Mouse (Mus musculus): Measurements from ENCODE around the gene Smarcd1.

The Smarcd1 gene

GRCm38 (mm10) chr15:99729056-99729783, 27.3 kb downstream of the Smarcd1 start:
- no peak for TF ChIP-seq GATA4 (IDR thresholded peaks at IDR 0.05; ENCODE audit: insufficient replicate concordance, low read length)

GRCm38 (mm10) chr15:99731167-99731566, 29.2 kb downstream of the Smarcd1 start:
- TF ChIP-seq GATA4 (IDR thresholded peaks at IDR 0.05; ENCODE audit: insufficient replicate concordance, low read length) = no peak

- no peak for TF ChIP-seq GATA4 (IDR thresholded peaks at IDR 0.05; ENCODE audit: insufficient replicate concordance, low read length)
These were observed 29.7 kb downstream of the Smarcd1 start for GRCm38 (mm10) chr15:99731678-99732077.

GRCm38 (mm10) chr15:99733186-99733585, 31.3 kb downstream of the Smarcd1 start:
- TF ChIP-seq GATA4 (IDR thresholded peaks at IDR 0.05; ENCODE audit: insufficient replicate concordance, low read length) = no peak

GRCm38 (mm10) chr15:99735631-99736030, 33.7 kb downstream of the Smarcd1 start:
- TF ChIP-seq GATA4 (IDR thresholded peaks at IDR 0.05; ENCODE audit: insufficient replicate concordance, low read length) = no peak

- TF ChIP-seq GATA4 (IDR thresholded peaks at IDR 0.05; ENCODE audit: insufficient replicate concordance, low read length) = no peak
These were observed 34.7 kb downstream of the Smarcd1 start for GRCm38 (mm10) chr15:99736675-99737074.

- TF ChIP-seq GATA4 (IDR thresholded peaks at IDR 0.05; ENCODE audit: insufficient replicate concordance, low read length) = no peak
These were observed 38.3 kb downstream of the Smarcd1 start for GRCm38 (mm10) chr15:99740229-99740628.

GRCm38 (mm10) chr15:99754204-99754603, 52.3 kb downstream of the Smarcd1 start:
- no peak for TF ChIP-seq GATA4 (IDR thresholded peaks at IDR 0.05; ENCODE audit: insufficient replicate concordance, low read length)

Data from liver, adult (tissue).